Mouse (Mus musculus) heart, adult 18-20 months (tissue): ENCODE measurements around the gene Otop1. TPM values are rescaled to one million over a fixed set of nuclear protein-coding genes. Genes with fewer than 3 reads are reported as not detected.
A peak's percentile ranks its signal among the peaks of the same experiment; 100 is the strongest.

Experiments
- DNase-seq, 2 experiments: peaks; one replicate each; pipeline ENCODE4 v3.0.0; 2021 to 2022; ENCODE audit warnings: mixed read lengths in 1 of 2
- long read RNA-seq, 2 experiments: library from polyadenylated mRNA; stranded (forward); transcript quantifications; one replicate each; pipeline ENCODE4 v2.0.0; 2021
- total RNA-seq, 2 experiments: library from RNA; stranded (reverse); gene quantifications; 2 replicates each; pipeline ENCODE4 v1.2.3; 2021

The Otop1 gene
- 1 to 10 TPM in 1 of 2 experiments, under 1 TPM in 1; 0.32 to 5.2 TPM for total RNA-seq
- long read RNA-seq, experiment 1 = 0 reads
- long read RNA-seq, experiment 2 = 0 reads

GRCm38 (mm10) chr5:38275771-38276170 lies at the start of gene Otop1:
Gene Otop1, plus strand, starts transcription at chr5:38275972.
- DNase-seq = no peak

- DNase-seq = peak; percentile 15 to 59
These were observed 40.4 kb upstream of the Otop1 start for GRCm38 (mm10) chr5:38235422-38235821.

DNA sequence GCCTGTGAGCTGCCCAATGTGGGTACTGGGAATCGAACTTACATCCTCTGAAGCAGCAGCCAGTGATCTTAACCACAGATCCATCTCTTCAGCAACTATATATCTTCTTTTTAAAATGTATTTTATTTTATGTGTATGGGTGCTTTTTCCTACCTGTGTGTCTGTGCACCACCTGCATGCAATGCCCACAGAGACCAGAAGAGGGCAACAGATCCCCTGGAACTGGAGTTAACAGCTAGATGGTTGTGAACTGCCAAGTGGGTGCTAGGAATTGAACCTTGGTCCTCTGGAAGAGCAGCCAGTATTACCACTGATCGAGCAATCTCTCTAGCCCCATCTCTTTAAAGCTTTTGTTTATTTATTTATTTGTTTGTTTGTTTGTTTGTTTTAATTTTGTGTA lies 39.1 kb upstream of the Otop1 start:
- no peak for DNase-seq

DNA sequence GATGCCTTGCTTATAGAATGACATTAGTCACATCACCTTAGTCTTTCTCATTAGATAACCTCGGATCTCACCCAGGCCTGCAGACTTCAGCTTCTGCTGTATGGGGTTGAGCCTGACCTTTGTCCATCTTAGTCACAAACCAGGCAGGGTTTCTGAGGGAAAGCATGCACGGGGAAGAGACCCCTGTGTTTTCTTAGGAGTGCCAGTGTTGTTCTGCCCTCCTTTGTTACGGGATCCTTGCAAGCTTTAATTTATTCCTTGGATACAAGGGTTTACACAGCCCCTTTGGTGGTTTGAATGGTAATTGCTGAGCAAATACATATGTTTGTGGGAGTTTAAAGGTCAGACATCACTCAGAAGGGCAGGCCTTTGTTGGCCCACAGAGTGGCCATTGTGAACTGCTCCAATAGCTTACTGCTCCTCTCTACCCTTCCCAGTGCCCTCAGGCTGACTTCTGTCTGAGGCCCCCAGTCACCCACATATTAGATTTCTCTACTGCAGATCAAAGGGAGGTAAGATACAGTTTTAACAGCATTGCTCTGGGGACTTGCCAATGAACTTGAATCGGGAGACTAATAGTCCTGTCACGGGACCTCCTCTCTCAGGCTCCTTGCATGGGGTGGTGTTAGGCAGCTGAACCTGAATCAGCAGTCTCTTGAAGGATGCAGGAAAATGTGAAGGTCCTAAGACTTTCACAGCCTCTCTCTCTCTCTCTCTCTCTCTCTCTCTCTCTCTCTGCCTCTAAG lies 34.9 kb upstream of the Otop1 start:
- DNase-seq = no peak

- no peak for DNase-seq
These were observed 34.3 kb upstream of the Otop1 start for GRCm38 (mm10) chr5:38241473-38241834.

DNA sequence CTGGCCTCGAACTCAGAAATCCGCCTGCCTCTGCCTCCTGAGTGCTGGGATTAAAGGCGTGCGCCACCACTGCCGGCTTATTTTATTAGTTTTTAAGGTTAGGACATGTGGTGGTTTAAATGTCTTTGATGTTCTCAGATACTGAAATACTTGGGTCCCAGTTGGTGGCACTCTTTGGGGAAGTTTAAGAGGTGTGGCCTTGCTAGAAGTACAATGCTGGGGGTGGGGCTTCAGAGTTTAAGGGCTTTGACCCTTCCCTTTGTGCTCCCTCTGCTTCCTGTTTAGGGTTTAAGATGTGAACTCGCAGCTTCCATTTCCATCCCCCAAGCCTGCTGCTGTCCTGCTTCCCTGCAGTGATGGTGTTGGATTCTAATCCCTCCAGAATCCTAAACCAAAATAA lies 33.8 kb upstream of the Otop1 start:
- DNase-seq = no peak

DNA sequence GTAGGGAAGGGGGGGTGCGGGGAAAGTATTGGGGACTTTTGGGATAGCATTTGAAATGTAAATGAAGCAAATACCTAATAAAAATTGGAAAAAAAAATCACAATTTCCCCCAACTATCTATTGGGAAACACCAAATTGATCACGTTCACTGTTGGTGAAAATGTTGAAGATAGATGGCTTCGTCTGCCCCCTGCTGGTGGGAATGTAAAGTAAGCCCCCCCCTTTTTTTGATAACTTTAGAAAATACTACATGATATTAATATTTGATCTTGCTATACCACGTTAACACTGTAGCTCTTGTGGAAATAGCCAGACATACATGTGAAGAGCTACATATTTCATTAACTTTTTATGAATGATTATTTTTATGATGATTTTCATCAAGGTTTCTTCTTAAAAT lies 20.6 kb upstream of the Otop1 start:
- DNase-seq = no peak

- peak in 1 of 2 experiments; percentile 14 for DNase-seq
These were observed 20.1 kb upstream of the Otop1 start for GRCm38 (mm10) chr5:38255644-38256043.

- no peak for DNase-seq
These were observed 19.2 kb upstream of the Otop1 start for GRCm38 (mm10) chr5:38256551-38256950.

GRCm38 (mm10) chr5:38258034-38258772 lies 17.6 kb upstream of the Otop1 start:
- DNase-seq = no peak

DNA sequence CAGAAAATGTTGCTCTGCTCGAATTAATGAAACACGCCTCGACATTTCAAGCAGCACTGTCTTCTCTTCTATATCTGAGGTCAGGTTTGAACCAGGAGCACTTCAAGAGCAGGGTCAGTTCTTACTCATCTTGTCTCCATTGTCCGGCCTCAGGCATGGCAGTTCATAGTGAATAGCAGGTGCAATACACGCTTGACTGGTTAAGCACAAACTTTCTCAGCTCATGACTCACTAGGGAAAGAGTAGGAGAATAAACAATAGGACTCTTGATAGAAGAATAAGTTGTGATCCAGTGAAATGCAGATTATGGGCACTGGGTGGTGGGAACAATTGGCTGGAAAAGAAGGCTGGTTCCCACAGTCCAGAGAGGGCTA lies 17.0 kb upstream of the Otop1 start:
- DNase-seq = no peak

DNA sequence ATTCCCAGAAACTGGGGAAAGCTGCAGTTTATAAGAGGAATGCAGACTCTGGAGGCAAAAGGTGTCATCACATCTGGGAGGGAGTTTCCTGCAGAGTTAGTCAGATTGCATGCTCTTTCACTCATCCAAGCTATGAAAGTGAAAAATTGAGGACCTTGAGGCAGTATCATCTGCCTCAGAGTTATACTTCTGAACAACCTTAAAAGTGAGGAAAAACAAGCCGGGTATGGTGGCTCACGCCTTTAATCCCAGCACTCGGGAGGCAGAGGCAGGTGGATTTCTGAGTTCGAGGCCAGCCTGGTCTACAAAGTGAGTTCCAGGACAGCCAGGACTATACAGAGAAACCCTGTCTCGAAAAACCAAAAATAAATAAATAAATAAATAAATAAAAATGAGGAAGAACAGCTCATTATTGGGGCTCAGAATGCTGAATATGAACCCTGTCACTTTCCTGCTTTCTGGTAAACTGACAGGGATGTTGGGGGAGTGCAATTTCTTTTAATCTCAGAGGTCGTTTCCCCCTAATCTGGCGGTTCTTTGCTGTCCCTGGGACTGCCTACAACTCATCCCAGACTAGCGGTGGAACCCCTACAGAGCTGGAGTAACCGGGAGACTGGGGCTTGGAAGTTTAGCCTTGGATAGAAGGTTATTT lies 16.2 kb upstream of the Otop1 start:
- no peak for DNase-seq

- peak; percentile 65 to 83 for DNase-seq
These were observed 15.6 kb upstream of the Otop1 start, which contains the start of gene Tmem128 for GRCm38 (mm10) chr5:38260107-38260682. Gene Tmem128, plus strand, starts transcription at chr5:38260185.

DNA sequence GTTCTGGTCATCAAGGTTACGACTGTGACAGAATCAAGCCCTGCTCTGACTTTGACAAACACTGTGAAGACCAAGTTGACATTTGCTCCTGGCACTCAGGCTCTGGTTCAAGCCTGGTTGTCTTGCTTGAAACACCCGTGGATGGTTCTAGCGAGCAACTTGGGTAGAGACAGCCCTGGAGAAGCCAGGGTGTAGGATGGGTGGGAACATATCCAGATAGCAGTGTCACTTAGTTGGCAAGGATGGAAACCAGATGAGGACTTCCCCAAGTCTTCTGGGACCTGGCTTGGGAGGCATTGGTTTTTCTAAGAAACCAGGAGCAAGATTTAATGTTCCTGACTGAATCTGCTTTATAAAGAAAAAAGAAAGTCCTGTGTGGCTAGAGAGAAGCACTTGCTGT lies 4.8 kb upstream of the Otop1 start:
- DNase-seq = no peak

DNA sequence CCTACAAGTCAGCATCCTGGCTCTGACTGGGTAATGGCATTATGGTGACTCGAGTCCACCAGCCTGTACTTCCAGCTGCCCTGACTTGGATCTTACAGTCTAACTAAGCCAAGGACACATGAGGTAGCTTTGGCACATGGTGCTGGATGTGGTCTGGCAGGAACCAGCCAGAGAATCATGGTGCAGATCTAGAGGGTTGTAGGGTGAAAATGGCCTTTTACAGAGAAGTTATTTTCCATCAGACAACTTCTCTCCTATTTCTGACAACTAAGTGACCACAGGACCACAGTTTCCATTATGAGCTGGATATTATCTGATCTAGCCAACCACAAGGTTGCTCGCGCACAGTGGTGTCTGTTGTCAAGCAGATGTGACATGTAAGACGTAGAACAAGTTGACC lies 1.9 kb upstream of the Otop1 start:
- DNase-seq = no peak

- no peak for DNase-seq
These were observed 679 bp downstream of the Otop1 start for GRCm38 (mm10) chr5:38276451-38276850.

GRCm38 (mm10) chr5:38277098-38277866 lies 1.5 kb downstream of the Otop1 start:
- no peak for DNase-seq

- DNase-seq = no peak
These were observed 2.3 kb downstream of the Otop1 start for GRCm38 (mm10) chr5:38277936-38278600.

- DNase-seq = no peak
These were observed 4.3 kb downstream of the Otop1 start for GRCm38 (mm10) chr5:38280075-38280474.

DNA sequence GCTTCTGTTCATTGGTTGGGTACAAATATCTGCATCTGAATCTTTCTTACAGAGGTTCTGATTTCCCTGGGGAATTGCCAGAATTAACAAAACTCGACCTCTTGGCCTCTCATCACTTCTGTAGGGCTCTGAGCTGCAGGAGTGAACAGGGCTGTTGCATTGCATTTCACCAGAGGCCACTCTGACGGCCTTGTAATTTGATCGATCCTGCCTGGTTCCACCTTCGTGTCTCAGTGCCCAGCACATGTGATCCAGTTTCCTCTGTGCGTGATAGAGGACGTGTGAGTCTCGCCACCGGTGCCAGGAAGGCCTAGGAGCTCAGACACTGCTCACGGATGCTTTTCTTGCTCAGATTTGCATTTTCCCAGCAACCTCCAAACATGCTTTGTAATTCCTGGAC lies 10.0 kb downstream of the Otop1 start:
- no peak for DNase-seq

DNA sequence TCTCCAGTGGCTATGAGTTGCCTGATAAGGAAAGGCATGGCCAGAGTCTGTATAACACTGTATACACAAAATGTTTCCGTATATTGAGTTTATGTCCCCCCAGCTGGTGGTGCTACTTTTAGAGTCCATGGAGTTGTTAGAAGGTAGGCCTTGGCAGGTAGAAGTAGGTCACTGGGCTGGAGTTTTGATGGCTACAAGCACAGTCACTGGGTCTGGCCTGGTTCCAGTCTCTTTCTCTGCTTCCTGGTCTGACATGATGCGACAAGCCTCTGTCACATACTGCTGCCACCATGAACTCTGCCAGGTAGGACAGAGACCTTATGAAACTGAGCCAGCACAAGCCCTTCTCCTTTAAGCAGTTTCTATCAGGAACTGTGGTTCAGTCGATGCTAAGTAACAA lies 12.7 kb downstream of the Otop1 start:
- DNase-seq = no peak
